Mouse (Mus musculus): ENCODE measurements around the gene Pakap. TPM values are rescaled to one million over a fixed set of nuclear protein-coding genes. Genes with fewer than 3 reads are reported as not detected.

Gene Pakap
- polyA plus RNA-seq, 1 experiment from 2014 or later = 57.5 TPM

GRCm38 (mm10) chr4:57732351-57732750, 164.4 kb downstream of the Pakap start:
- H3K27me3 ChIP-seq (ENCODE audit: control insufficient read depth, insufficient read depth, low read length) = no peaks in the 10 kb centered on the region
- no peak overlapping the region for H3K4me3 ChIP-seq (ENCODE audit: low read length)

GRCm38 (mm10) chr4:57733445-57733844, 165.5 kb downstream of the Pakap start:
- no peaks in the 10 kb centered on the region for H3K27me3 ChIP-seq (ENCODE audit: control insufficient read depth, insufficient read depth, low read length)
- H3K4me2 ChIP-seq (ENCODE audit: low read depth, low read length) = no peak overlapping the region
- peak; percentile 54 for ATAC-seq (replicated peaks; ENCODE audit: extremely low read depth, insufficient read depth, low FRiP score)
- H3K9ac ChIP-seq (ENCODE audit: low read length) = no peak overlapping the region
- H3K4me1 ChIP-seq (ENCODE audit: control insufficient read depth, insufficient read depth, low read length) = peaks cover 22% of the 10 kb centered on the region
- peak overlapping the region; percentile 63 for H3K27ac ChIP-seq (ENCODE audit: low read length)
- peaks cover 8% of the 10 kb centered on the region for H3K36me3 ChIP-seq (ENCODE audit: control insufficient read depth, insufficient read depth)
- 50% methylated on average over 3 of the region's 3 CpGs for WGBS
- no peak overlapping the region for H3K4me3 ChIP-seq (ENCODE audit: low read length)
- peaks cover 8% of the 10 kb centered on the region for H3K9me3 ChIP-seq (replicated peaks; ENCODE audit: control insufficient read depth, low read length)

More at GRCm38 (mm10) chr4:57732351-57732750, 164.4 kb downstream of the Pakap start:
- Histone ChIP-seq H3K36me3 (ENCODE audit: control insufficient read depth, insufficient read depth) (peaks cover 8% of the 10 kb centered on the region), H3K4me2 (ENCODE audit: low read depth, low read length) (no peak overlapping the region), H3K9ac (ENCODE audit: low read length) (no peak overlapping the region), H3K4me1 (ENCODE audit: control insufficient read depth, insufficient read depth, low read length) (peaks cover 22% of the 10 kb centered on the region), H3K27ac (ENCODE audit: low read length) (no peak overlapping the region), H3K9me3 (replicated peaks; ENCODE audit: control insufficient read depth, low read length) (peaks cover 8% of the 10 kb centered on the region)
- no peak for ATAC-seq (replicated peaks; ENCODE audit: extremely low read depth, insufficient read depth, low FRiP score)
- whole genome bisulfite sequencing = 84% methylated on average over 5 of the region's 5 CpGs

GRCm38 (mm10) chr4:57735426-57735825, 167.4 kb downstream of the Pakap start:
- no peaks in the 10 kb centered on the region for H3K27me3 ChIP-seq (ENCODE audit: control insufficient read depth, insufficient read depth, low read length)
- no peak for ATAC-seq (replicated peaks; ENCODE audit: extremely low read depth, insufficient read depth, low FRiP score)
- H3K4me3 ChIP-seq (ENCODE audit: low read length) = no peak overlapping the region
- no peak overlapping the region for H3K4me2 ChIP-seq (ENCODE audit: low read depth, low read length)
- peaks cover 8% of the 10 kb centered on the region for H3K36me3 ChIP-seq (ENCODE audit: control insufficient read depth, insufficient read depth)
- peaks cover 7% of the 10 kb centered on the region for H3K4me1 ChIP-seq (ENCODE audit: control insufficient read depth, insufficient read depth, low read length)
- peaks cover 8% of the 10 kb centered on the region for H3K9me3 ChIP-seq (replicated peaks; ENCODE audit: control insufficient read depth, low read length)
- WGBS = 76% methylated on average over 5 of the region's 5 CpGs
- no peak overlapping the region for H3K9ac ChIP-seq (ENCODE audit: low read length)
- H3K27ac ChIP-seq (ENCODE audit: low read length) = no peak overlapping the region

- Histone ChIP-seq H3K4me1 (ENCODE audit: control insufficient read depth, insufficient read depth, low read length) (peaks cover 10% of the 10 kb centered on the region), H3K4me3 (ENCODE audit: low read length) (no peak overlapping the region), H3K36me3 (ENCODE audit: control insufficient read depth, insufficient read depth) (no peaks in the 10 kb centered on the region), H3K27me3 (ENCODE audit: control insufficient read depth, insufficient read depth, low read length) (no peaks in the 10 kb centered on the region), H3K4me2 (ENCODE audit: low read depth, low read length) (no peak overlapping the region), H3K27ac (ENCODE audit: low read length) (no peak overlapping the region), H3K9me3 (replicated peaks; ENCODE audit: control insufficient read depth, low read length) (no peaks in the 10 kb centered on the region), H3K9ac (ENCODE audit: low read length) (no peak overlapping the region)
- no peak for ATAC-seq (replicated peaks; ENCODE audit: extremely low read depth, insufficient read depth, low FRiP score)
- WGBS = 57% methylated on average over 8 of the region's 8 CpGs
Observed at GRCm38 (mm10) chr4:57738856-57739552, 171.0 kb downstream of the Pakap start.

- 60% methylated on average over 11 of the region's 11 CpGs for WGBS
- no peak for ATAC-seq (replicated peaks; ENCODE audit: extremely low read depth, insufficient read depth, low FRiP score)
- no peak overlapping the region for H3K27ac ChIP-seq (ENCODE audit: low read length)
Observed at GRCm38 (mm10) chr4:57743325-57743929, 175.4 kb downstream of the Pakap start.

GRCm38 (mm10) chr4:57750651-57751050, 182.7 kb downstream of the Pakap start:
- Histone ChIP-seq H3K4me2 (ENCODE audit: low read depth, low read length) (no peak overlapping the region), H3K27ac (ENCODE audit: low read length) (no peak overlapping the region), H3K9me3 (replicated peaks; ENCODE audit: control insufficient read depth, low read length) (peaks cover under 1% of the 10 kb centered on the region; the same call in 1 of the 2 replicates), H3K4me1 (ENCODE audit: control insufficient read depth, insufficient read depth, low read length) (peaks cover 17% of the 10 kb centered on the region), H3K9ac (ENCODE audit: low read length) (no peak overlapping the region), H3K27me3 (ENCODE audit: control insufficient read depth, insufficient read depth, low read length) (no peaks in the 10 kb centered on the region), H3K36me3 (ENCODE audit: control insufficient read depth, insufficient read depth) (peaks cover 7% of the 10 kb centered on the region), H3K4me3 (ENCODE audit: low read length) (no peak overlapping the region)
- ATAC-seq (replicated peaks; ENCODE audit: extremely low read depth, insufficient read depth, low FRiP score) = no peak
- 50% methylated on average over 4 of the region's 4 CpGs for WGBS

More at GRCm38 (mm10) chr4:57743325-57743929, 175.4 kb downstream of the Pakap start:
- H3K9ac ChIP-seq (ENCODE audit: low read length) = no peak overlapping the region
- no peaks in the 10 kb centered on the region for H3K27me3 ChIP-seq (ENCODE audit: control insufficient read depth, insufficient read depth, low read length)
- no peak overlapping the region for H3K4me2 ChIP-seq (ENCODE audit: low read depth, low read length)
- no peak overlapping the region for H3K4me3 ChIP-seq (ENCODE audit: low read length)
- H3K4me1 ChIP-seq (ENCODE audit: control insufficient read depth, insufficient read depth, low read length) = peaks cover 14% of the 10 kb centered on the region
- H3K36me3 ChIP-seq (ENCODE audit: control insufficient read depth, insufficient read depth) = peaks cover 14% of the 10 kb centered on the region
- H3K9me3 ChIP-seq (replicated peaks; ENCODE audit: control insufficient read depth, low read length) = peaks cover 5% of the 10 kb centered on the region; the same call in 1 of the 2 replicates

- H3K27me3 ChIP-seq (ENCODE audit: control insufficient read depth, insufficient read depth, low read length) = no peaks in the 10 kb centered on the region
- 24% methylated on average over 4 of the region's 4 CpGs for WGBS
- peaks cover 3% of the 10 kb centered on the region for H3K36me3 ChIP-seq (ENCODE audit: control insufficient read depth, insufficient read depth)
- peaks cover 19% of the 10 kb centered on the region for H3K4me1 ChIP-seq (ENCODE audit: control insufficient read depth, insufficient read depth, low read length)
- H3K4me2 ChIP-seq (ENCODE audit: low read depth, low read length) = no peak overlapping the region
- no peak overlapping the region for H3K4me3 ChIP-seq (ENCODE audit: low read length)
- no peaks in the 10 kb centered on the region for H3K9me3 ChIP-seq (replicated peaks; ENCODE audit: control insufficient read depth, low read length)
- no peak overlapping the region for H3K9ac ChIP-seq (ENCODE audit: low read length)
- ATAC-seq (replicated peaks; ENCODE audit: extremely low read depth, insufficient read depth, low FRiP score) = no peak
- no peak overlapping the region for H3K27ac ChIP-seq (ENCODE audit: low read length)
Observed at GRCm38 (mm10) chr4:57751054-57751453, 183.1 kb downstream of the Pakap start.

GRCm38 (mm10) chr4:57751566-57751965, 183.6 kb downstream of the Pakap start:
- H3K9me3 ChIP-seq (replicated peaks; ENCODE audit: control insufficient read depth, low read length) = no peaks in the 10 kb centered on the region
- no peak overlapping the region for H3K27ac ChIP-seq (ENCODE audit: low read length)
- 81% methylated on average over 11 of the region's 11 CpGs for WGBS
- no peaks in the 10 kb centered on the region for H3K36me3 ChIP-seq (ENCODE audit: control insufficient read depth, insufficient read depth)
- H3K4me2 ChIP-seq (ENCODE audit: low read depth, low read length) = no peak overlapping the region
- no peaks in the 10 kb centered on the region for H3K27me3 ChIP-seq (ENCODE audit: control insufficient read depth, insufficient read depth, low read length)
- H3K9ac ChIP-seq (ENCODE audit: low read length) = no peak overlapping the region
- ATAC-seq (replicated peaks; ENCODE audit: extremely low read depth, insufficient read depth, low FRiP score) = no peak; the same call in 1 of the 2 replicates
- no peak overlapping the region for H3K4me3 ChIP-seq (ENCODE audit: low read length)
- H3K4me1 ChIP-seq (ENCODE audit: control insufficient read depth, insufficient read depth, low read length) = peaks cover 19% of the 10 kb centered on the region

- H3K9me3 ChIP-seq (replicated peaks; ENCODE audit: control insufficient read depth, low read length) = no peaks in the 10 kb centered on the region
- H3K4me1 ChIP-seq (ENCODE audit: control insufficient read depth, insufficient read depth, low read length) = peaks cover 16% of the 10 kb centered on the region
- H3K9ac ChIP-seq (ENCODE audit: low read length) = no peak overlapping the region
- peak overlapping the region; percentile 22 for H3K4me2 ChIP-seq (ENCODE audit: low read depth, low read length)
- H3K36me3 ChIP-seq (ENCODE audit: control insufficient read depth, insufficient read depth) = no peaks in the 10 kb centered on the region; the same call in 1 of the 2 replicates
- no peaks in the 10 kb centered on the region for H3K27me3 ChIP-seq (ENCODE audit: control insufficient read depth, insufficient read depth, low read length)
- WGBS = 70% methylated on average over 11 of the region's 11 CpGs
- no peak for ATAC-seq (replicated peaks; ENCODE audit: extremely low read depth, insufficient read depth, low FRiP score)
- peak overlapping the region; percentile 9; the same call in 1 of the 2 replicates for H3K27ac ChIP-seq (ENCODE audit: low read length)
- no peak overlapping the region for H3K4me3 ChIP-seq (ENCODE audit: low read length)
Observed at GRCm38 (mm10) chr4:57755085-57755484, 187.1 kb downstream of the Pakap start.

Measured in heart, embryonic 16.5 days (tissue).